Mouse (Mus musculus) thymus, postnatal 36 days (tissue): ENCODE results near the gene Foxj1.
A peak's percentile ranks its signal among the peaks of the same experiment; 100 is the strongest.

ENCODE experiments used
- DNase-seq, 2 experiments: peaks; one replicate each; pipeline ENCODE4 v3.0.0; 2022; ENCODE audit warnings: mixed read lengths in 2 of 2

The Foxj1 gene

DNA sequence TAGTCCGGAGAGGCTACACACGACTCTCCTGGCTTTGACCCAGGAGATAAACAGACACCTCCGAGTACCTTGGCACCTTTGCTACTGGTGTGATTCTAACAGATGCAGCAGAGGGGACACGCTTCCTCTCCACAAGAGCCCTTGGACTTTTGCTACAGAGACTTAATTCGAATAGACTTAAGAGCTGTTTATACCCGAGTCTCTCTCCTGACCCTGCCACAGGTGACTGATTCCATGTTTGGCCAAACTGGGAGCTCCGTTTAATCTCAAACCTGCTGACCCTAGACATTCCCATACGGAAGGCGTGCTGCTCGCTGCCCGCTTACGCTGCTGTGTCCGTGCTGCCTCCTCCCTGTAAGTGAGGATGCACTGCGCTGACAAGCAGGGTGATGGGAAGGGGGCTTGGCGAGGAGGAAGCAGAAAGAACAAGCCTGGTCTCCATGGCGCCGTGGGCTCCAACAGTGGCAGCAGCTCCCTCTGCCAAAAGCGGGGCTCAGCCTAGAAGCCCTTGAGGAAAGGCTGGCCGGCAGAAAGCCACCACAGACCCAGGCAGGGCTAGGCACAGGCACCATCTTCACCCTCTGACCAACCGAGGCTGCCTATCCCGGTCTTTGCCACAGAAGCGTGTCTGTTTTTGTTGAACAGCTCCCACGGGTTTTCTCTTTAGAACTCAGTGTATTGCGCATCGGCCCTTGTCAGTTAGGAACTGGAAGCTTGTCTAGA, 7.0 kb upstream of the Foxj1 start:
- DNase-seq = no peak

DNA sequence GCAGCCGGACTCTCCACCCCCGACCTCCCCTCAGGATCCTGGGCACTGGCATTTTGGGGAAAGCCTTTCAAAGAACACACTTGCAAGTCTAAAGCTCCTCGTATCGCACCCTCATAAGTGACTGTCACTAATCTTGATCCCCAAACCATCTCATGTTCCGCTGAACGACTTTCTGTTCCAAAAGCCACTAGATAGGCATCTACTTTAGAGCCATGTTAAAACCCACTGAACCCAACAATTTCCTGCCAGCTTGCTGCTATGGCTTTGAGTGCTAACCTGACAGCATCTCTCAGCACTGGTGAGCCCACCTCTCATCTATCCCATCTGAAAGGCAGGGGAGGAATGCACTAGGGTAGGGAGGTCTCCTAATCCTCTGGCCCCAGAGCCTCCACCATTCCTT, 2.3 kb upstream of the Foxj1 start:
- DNase-seq = no peak

GRCm38 (mm10) chr11:116337000-116337399, 1.8 kb upstream of the Foxj1 start:
- DNase-seq = no peak

DNA sequence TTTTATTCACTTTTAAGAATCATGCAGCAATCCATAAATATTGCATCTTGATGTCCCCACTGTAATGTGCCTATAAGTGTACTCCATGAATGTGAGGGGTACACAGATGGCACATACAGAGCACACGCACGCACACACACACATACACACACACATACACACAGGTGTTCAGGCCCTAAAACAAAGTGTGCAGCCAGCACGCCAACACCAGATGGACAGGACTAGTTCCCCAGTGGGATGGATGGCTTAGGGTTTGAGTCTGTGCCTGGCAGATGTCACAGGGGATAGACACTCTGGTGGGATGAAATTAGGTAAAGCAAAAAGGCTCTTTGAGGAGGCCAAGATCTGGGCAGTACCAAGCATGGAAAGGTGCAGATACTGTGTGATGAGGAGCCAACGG, 1.2 kb upstream of the Foxj1 start:
- no peak for DNase-seq

DNA sequence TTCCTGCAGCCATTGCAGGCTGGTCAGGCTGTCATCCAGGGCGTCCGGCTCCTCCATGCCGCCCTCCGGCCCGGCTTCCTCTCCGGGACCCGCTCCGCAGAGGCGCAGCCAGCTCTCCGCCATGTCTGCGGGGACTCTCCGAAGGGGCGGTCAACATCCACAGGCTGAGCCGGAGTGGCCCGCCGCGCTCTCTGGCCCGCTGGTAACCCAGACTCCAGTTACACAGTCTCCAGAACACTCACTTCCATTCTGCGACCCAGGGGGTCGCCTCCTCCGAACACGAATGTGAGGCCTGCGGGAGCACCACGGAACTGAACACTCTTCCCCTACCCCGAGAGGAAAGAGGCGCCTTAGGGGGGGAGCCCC, 799 bp downstream of the Foxj1 start:
- no peak for DNase-seq

DNA sequence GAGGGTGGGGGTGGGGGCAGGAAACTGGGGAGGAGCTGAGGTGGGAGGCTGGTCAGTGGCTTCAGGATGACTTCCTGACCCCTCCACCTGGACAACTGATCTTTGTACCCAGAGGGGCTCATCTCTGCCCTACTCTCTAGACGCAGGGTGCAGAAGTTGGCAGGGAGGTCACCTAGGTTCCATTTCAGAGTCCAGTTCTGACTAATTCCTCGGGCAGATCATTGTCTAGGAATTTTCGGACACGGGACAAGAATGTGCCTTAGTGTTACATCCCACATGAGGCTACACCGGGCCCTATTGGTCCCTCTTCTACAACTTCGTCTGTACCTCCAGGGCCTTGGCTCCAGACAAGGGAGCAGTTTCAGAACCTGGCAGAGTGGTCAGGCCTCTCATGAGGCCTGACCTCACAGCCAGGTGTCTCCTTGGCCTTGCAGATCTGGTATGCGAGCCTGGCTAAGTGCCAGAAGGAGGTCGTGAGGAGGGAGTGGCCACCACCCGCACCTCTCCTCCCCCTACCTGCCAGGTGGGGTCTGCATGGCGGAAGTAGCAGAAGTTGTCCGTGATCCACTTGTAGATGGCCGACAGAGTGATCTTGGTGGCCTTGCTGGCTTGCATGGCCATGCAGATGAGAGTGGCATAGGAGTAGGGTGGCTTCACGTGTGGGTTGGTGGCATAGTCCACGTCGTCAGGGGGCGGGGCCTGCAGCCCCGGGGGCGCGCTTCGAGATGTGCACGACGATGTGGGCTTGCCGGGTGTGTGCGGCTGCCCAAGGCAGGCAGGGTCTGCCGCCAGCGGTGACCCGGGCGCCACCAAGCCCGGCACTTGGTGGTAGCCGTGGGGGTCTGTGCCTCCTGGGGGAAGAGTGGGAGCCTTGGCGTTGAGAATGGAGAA, 1.4 kb downstream of the Foxj1 start:
- no peak for DNase-seq

GRCm38 (mm10) chr11:116332983-116333270, 2.3 kb downstream of the Foxj1 start:
- DNase-seq = no peak

DNA sequence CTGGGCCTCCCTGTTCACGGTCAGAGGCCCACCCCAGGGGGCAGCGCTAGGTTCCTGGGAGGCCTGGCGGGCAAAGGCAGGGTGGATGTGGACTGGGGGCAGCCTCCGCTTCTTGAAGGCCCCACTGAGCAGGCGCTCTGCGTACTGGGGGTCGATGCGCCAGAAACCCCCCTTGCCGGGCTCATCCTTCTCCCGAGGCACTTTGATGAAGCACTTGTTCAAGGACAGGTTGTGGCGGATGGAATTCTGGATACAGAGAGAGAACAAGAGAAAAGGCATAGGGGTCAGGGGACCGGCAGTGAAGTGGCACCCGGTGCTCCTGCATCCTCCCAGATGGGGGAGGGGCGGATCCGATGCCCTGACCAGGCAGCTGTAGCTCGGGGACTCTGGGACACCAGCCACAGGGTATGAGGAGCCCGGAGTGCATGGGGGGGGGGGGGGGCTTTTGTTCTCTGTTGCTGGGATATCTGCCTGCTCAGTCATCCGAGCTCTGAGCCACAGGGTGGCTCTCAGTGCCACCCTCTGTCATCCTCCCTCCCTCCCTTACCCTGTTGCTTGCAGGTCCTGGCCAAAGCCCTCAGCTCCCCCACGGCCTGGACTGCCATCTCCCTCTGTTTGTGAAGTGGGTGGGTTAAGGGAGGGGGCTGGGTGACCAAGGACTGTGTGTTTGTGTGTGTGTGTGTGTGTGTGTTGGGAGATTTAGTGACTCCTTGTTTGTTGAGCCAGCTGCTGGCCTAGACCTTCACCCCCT, 2.8 kb downstream of the Foxj1 start:
- no peak for DNase-seq

- DNase-seq = no peak
These were observed 5.0 kb downstream of the Foxj1 start for GRCm38 (mm10) chr11:116330211-116330518.

- no peak for DNase-seq
These were observed 5.6 kb downstream of the Foxj1 start for GRCm38 (mm10) chr11:116329314-116330210.

- DNase-seq = no peak
These were observed 8.1 kb downstream of the Foxj1 start for GRCm38 (mm10) chr11:116326963-116327603.

- DNase-seq = peak; percentile 83 to 84
These were observed 16.2 kb downstream of the Foxj1 start for GRCm38 (mm10) chr11:116318719-116319659.

DNA sequence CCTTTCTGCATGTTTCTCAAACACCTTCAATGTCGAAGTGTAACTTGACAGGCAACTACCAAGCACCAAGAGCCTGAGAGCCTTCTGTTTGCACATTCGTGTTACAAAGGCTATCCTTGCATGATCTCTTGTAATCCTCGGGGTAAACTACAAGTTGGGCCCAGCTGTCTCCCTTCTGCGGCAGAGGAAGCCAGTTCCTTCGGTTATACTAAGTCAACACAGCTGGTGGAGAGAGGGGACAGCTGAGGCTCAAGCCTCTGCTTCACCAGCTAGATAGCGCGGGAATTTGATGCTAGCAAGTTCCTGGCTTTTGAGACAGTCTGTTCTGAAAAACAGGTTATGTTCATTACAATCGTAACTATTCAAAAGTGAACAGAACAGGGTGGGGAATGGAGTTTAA, 22.8 kb downstream of the Foxj1 start:
- DNase-seq = no peak

DNA sequence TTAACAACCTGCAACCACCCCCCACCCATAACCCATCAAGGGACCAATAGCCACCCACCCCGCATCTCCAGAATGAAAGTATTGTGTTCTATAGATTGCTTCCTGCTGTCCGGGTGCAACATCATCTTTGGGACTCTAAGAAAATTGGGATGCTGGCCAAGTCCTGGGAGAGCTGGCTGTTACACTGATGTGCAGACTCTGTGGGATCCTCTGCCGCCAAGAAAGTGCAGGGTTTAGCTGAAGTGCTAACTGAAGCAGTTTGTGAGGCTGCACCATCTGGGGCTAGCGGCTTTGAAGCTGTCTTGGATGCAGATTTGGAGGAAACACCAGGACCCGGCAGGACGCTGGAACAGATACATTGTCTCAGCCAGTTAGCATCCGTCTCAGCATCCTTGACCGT, 24.0 kb downstream of the Foxj1 start:
- DNase-seq = no peak

- DNase-seq = no peak
These were observed 25.6 kb downstream of the Foxj1 start for GRCm38 (mm10) chr11:116309601-116310000.

DNA sequence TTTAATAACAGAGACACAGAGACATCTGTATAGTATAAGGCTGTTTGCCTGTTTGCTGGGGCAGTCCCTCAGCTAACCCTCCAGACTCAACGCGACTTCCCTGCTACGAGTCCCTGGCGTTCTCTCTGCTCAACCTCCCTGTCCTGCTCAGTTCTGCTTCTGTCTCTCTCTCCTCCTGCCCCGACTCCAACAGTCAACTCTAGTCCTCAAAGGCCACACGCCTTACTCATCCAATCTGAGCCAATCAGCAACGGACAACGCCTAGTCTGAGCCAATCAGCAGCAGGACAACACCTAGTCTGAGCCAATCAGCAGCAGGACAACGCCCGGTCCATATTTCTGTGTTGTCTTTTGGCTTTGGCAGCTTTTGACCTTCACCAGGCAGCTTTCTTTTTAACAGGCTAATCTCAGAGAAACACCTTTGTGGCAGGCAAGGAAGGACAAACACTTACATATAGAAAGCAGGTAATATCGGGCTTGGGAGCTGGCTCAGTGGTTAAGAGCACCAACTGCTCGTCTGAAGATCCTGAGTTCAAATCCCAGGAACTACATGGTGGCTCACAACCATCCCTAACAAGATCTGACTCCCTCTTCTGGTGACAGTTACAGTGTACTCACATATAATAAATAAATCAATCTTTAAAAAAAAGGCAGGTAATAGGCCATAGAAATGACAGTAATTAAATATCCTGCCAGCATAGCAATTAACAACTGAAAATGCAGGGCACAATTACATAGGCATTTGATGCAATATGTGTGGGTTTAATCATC, 27.3 kb downstream of the Foxj1 start:
- no peak for DNase-seq

DNA sequence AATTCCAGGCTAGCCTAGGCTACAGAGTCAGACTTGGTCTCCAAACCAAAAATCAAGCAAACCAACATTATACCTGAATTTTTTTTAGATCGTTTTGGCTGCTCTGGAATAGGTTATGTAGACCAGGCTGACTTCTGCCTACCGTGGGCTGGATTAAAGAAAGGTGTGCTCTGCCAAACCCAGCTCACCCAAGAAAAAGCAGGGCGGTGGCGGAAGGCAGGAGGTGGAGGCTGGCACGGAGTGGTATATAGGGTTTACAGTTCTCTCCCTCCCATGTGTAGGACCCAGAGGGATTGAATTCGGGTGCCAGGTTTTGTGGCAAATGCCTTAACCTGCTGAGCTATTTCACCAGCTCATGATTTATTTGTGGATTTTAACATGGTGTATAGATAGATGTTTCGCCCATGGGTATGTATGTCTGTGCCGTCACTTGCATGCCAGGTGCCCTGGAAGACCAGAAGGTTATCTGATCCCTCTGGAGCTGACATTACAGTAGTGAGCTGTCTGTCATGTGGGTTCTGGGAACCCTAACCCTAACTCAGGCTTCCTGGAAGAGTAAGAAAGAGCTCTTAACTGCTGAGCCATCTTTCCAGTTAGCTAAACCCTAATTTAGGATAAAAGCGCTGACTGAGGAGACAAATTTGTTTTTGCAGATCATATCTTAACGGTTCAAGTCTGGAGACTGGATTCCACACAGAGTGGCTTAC, 28.0 kb downstream of the Foxj1 start, which contains the start of gene Exoc7:
TSS of gene Exoc7 (minus strand) at position 215 of the 707 bp plus-strand sequence.
- DNase-seq = no peak

GRCm38 (mm10) chr11:116306126-116306982, 28.8 kb downstream of the Foxj1 start:
- DNase-seq = peak; percentile 94 to 96

- DNase-seq = no peak
These were observed 29.8 kb downstream of the Foxj1 start for GRCm38 (mm10) chr11:116305423-116305822.
